Mouse (Mus musculus): ENCODE results near the gene Gm9918.

Gene Gm9918

DNA sequence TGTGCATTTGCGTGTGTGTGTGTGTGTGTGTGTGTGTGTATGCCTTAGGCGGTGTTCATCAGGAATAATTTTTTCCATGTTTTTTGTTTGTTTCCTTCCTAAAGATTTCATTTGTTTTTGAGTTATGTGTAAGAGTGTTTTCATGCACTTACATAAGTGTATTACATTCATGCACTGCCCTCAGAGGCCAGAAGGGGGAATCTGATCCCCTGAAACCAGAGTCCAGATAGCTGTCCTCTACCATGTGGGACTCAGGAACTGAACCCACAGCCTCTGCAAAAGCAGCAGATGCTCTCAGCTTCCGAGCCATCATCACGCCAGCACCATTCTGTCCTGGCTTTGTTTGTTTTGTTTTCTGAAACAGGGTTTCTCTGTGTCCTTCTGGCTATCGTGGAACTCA is 4.8 kb upstream of the Gm9918 start:
- ATAC-seq (ENCODE audit: insufficient number of reproducible peaks, low FRiP score, low TSS enrichment): no peak

- ATAC-seq (ENCODE audit: insufficient number of reproducible peaks, low FRiP score, low TSS enrichment): no peak
These were observed 1.1 kb downstream of the Gm9918 start for GRCm38 (mm10) chr15:102271441-102271840.

- no peak for ATAC-seq (ENCODE audit: insufficient number of reproducible peaks, low FRiP score, low TSS enrichment)
These were observed 3.8 kb downstream of the Gm9918 start for GRCm38 (mm10) chr15:102273982-102274716.

DNA sequence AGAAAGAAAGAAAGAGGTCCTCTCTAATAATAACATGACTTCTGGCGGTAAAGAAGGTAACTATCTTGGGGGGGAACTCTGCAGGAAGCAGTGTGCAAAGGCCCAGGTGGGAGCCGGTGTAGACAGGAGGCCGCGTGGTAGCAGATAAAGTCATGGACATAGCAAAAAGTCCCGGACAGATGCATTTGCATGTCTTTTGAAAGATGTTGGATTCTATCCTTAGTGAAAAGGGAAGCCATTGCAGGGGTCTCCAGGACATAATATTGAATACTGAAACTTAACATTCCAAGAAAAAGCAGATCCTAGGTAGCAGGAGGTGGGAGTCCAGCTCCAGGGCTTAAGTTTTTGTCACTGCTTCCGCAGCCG is 8.3 kb downstream of the Gm9918 start:
- no peak for ATAC-seq (ENCODE audit: insufficient number of reproducible peaks, low FRiP score, low TSS enrichment)

DNA sequence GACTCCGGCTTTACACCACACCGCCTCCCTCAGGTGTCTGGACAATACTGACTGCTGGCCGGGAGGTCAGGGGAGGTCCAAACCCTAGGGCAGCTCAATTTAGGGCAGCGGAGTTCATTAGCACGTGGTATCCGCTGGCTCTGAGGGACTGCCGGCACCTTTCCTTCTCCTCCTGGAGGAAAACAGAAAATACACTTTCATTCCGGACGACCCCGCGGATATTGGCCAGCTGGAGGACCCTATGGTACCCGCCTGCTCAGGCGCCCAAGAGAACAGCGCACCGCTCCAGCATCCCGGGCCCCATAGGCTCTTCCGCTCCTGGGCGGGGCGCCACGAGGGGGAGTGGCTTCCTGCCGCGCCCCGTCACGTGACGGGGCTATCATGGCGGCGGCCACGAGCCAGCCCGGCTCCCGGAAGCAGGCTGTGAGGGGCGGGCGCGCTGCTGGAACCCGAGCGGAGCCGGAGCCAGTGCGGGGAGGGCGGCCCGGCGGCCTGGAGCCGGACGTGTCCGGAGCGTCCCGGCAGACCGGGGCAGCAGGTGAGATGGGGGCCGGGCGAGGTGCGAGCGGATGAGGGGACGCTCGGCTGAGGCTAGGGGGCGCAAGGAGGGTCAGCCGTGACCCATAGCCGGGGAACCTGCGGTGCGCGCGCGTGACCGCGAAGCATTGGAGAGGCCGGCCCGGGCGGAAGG is 8.9 kb downstream of the Gm9918 start, which contains the start of gene Mfsd5:
Mfsd5 (plus strand) TSS at position 363 of the 691 bp plus-strand sequence.
- peak; percentile 91 for ATAC-seq (ENCODE audit: insufficient number of reproducible peaks, low FRiP score, low TSS enrichment)

DNA sequence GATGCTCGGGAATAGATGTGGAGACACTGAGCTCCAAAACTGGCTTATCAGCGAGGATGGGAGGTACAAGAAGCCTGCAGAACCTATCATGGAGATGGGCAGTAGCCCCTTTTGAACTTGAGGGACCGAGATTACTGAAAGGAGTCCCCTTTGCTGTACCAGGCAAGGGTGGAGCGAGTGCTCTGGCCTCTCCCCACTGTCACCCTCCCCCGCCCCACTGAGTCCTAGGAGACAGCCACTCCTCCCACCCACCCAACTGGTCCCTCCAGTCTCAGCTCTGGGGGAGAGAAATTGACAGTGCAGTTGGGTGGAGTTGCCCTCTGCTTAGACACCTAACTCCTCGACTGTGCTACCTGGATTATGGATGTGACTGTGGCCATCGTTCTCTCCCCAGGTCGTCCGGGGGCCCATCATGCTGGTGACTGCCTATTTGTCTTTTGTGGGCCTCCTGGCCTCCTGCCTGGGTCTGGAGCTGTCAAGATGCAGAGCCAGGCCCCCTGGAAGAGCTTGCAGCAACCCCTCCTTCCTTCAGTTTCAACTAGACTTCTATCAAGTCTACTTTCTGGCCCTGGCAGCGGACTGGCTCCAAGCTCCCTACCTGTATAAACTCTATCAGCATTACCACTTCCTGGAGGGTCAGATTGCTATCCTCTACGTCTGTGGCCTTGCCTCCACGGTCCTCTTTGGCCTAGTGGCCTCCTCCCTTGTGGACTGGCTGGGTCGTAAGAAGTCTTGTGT is 9.6 kb downstream of the Gm9918 start:
- peak; percentile 38; the same call in 1 of the 2 replicates for ATAC-seq (ENCODE audit: insufficient number of reproducible peaks, low FRiP score, low TSS enrichment)

DNA sequence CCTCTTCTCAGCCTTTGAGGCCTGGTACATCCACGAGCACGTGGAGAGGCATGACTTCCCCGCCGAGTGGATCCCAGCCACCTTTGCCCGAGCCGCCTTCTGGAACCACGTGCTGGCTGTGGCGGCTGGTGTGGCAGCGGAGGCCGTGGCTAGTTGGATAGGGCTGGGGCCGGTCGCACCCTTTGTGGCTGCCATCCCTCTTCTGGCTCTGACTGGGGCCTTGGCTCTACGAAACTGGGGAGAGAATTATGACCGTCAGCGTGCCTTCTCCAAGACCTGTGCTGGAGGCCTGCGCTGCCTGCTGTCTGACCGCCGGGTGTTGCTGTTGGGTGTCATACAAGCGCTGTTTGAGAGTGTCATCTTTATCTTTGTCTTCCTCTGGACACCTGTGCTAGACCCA is 10.3 kb downstream of the Gm9918 start:
- no peak for ATAC-seq (ENCODE audit: insufficient number of reproducible peaks, low FRiP score, low TSS enrichment)

DNA sequence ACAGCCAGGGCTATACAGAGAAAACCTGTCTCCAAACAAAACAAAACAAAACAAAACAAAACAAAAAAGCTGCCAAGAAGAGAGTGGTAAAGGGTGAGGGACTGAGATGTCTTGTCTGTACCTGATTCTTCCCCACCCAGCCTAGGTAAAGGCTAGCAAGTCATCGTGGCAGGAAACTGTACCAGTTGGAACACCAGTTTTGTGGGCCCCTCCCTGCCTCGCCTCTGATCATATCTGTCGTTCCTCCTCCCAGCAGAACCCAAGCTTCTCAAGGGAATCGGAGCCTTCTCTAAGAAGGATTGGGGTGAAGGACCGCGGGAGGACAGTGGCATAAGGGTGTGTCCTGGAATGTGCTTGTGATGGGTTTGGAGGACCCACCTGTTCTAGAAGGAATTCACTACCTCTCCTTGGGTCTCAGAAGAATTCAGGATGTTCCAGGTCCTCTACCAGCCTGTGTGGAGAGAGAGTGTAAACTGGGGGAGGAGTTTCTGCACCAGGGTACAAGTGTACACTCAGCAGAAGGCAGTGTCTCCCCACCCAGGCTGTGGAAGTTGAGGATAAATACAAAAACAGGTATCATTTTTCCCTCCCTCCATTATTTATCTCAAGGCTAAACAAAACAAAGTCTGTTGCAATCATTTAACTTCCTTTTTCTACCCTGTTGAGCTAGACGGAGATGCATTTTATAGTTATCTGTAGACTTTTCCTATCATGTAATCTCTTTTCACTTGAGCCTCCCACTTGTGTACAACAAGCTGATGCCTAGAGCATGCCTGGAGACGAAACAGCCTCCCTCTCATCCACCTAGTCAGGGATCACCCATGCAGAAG is 12.3 kb downstream of the Gm9918 start:
- no peak for ATAC-seq (ENCODE audit: insufficient number of reproducible peaks, low FRiP score, low TSS enrichment)

DNA sequence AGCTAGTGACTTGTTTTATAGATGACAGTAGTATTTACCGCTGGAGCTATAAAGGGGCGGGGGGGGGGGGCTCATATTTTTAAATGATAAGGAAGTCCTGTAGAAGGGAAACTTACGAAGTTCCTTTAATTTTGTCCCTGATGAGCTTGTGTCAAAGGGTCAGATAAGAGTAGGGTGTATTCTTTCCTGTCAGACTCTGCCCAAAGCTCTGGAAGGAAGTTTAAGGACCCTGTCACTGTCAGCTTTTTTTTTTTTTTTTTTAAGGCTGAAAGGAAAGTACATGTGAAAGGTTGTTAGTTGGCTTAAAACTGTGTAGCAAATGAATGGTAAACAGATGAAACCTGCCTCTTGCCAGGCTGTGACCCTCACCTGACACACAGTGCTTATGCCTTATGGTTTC is 13.3 kb downstream of the Gm9918 start:
- no peak for ATAC-seq (ENCODE audit: insufficient number of reproducible peaks, low FRiP score, low TSS enrichment)

DNA sequence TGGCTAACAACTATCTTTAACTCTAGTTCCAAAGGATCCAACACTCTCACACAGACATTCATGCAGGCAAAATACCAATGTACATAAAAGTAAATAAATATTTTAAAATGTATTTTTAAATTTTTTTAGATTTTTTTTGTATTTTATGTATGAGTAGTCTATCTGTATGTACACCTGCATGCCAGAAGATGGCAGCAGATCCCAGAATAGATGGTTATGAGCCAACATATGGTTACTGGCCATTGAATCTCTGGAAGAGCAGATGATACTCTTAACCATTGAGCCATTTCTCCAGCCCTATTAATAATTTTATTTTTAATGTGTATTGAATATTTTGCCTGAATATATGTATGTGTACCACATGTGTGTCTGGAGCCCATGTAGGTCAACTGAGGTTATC is 17.0 kb downstream of the Gm9918 start:
- no peak for ATAC-seq (ENCODE audit: insufficient number of reproducible peaks, low FRiP score, low TSS enrichment)

GRCm38 (mm10) chr15:102295633-102296367 is 25.4 kb downstream of the Gm9918 start, which contains the start of gene Espl1:
TSS of gene Espl1 (plus strand) at chr15:102296266.
- ATAC-seq (ENCODE audit: insufficient number of reproducible peaks, low FRiP score, low TSS enrichment): peak; percentile 99

DNA sequence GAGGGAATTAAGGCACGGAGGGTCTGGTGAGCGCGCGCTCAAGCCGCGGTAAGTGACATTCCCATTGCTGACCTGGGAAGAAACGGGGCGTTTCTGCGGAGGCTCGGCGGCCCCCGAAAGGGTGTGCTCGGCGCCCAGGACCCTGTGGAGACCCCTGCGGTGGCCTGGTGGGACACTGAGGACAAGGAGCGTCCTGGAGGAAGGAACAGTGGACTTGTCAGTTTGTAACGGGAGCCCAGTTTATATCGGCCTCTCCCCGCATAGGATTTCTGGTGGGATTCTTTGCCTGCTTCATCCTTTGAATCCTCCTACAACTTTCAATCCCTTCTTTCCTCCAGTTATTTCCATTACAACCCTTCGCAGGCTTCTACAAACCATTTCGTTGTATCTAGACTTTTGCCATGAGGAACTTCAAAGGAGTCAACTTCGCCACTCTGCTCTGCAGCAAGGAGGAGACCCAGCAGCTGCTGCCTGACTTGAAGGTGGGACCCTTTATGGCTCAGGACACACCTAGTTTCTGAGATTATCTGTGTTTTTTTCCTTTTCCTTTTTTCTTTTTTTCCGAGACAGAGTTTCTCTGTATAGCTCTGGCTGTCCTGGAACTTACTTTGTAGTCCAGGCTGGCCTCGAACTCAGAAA is 26.1 kb downstream of the Gm9918 start:
- ATAC-seq (ENCODE audit: insufficient number of reproducible peaks, low FRiP score, low TSS enrichment): peak; percentile 60; the same call in 1 of the 2 replicates

DNA sequence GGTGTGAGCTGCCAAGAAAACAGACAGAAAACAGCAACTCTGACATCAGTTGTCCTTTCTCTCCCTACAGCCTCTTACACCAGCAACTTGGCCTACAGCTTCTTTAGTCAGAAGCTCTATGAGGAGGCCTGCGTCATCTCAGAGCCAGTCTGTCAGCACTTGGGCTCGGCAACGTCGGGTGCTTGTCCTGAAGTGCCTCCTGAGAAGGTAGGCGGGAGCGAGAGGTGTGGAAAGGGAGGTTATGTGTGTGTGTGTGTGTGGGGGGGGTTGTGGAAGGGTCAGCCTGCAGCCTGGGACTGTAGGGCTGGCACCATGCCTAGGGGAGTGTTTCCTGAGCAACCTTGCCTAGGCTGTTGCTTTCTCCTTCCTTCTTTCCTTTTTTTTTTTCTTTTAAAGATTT is 32.2 kb downstream of the Gm9918 start:
- no peak for ATAC-seq (ENCODE audit: insufficient number of reproducible peaks, low FRiP score, low TSS enrichment)

GRCm38 (mm10) chr15:102308717-102309116 is 38.4 kb downstream of the Gm9918 start:
- no peak for ATAC-seq (ENCODE audit: insufficient number of reproducible peaks, low FRiP score, low TSS enrichment)

DNA sequence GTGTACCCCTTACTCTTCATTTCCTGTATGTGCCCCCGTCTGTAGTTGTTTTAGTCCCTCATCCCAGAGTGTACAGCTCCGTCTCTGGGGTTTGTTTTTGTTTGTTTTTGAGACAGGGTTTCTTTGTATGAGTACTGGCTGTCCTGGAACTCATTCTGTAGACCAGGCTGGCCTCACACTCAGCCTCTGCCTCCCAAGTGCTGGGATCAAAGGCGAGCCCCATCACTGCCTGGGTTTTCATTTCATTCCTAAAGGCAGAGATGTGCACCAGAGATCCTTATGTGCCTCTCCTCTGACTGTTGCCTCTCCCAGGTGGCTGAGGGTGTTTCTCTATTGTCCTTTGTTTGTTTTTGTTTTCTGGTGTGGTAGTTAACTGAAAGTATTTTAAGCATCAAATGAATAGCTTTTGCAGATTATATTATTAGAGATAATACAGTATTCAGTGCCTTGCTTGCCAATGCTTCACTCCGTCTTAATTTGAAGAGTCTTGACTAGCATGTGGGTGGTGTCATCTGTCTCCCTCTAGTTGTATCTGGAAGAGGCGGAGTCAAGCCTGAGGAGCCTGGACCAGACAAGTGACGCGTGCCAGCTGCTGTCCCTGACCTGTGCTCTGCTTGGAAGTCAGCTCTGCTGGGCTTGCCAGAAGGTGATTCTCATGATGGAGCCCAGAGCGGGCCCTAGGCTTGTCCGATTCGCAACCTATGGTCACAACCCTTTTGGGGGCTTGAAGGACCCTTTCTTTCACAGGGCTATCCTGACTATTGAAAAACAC is 39.9 kb downstream of the Gm9918 start:
- ATAC-seq (ENCODE audit: insufficient number of reproducible peaks, low FRiP score, low TSS enrichment): no peak

GRCm38 (mm10) chr15:102311489-102311888 is 41.1 kb downstream of the Gm9918 start:
- ATAC-seq (ENCODE audit: insufficient number of reproducible peaks, low FRiP score, low TSS enrichment): no peak

- ATAC-seq (ENCODE audit: insufficient number of reproducible peaks, low FRiP score, low TSS enrichment): no peak
These were observed 44.9 kb downstream of the Gm9918 start for GRCm38 (mm10) chr15:102315292-102315691.

DNA sequence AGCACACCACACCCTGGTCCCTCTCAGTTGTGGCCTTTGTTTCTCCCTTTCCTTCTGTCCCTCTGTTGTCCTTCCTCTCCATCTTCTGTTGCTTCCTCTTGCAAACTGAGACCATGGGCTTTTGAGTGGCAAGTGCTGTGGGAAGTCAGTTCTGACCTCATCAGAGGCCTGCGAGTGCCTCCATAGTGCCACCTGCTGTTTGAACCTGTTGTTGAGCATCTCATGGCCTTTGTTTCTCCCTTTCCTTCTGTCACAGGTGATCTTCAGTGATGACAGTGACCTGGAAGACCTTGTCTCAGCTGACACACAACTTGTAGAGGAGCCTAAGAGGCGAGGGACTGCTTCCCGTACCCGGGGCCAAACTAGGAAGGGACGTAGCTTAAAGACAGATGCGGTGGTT is 45.9 kb downstream of the Gm9918 start:
- ATAC-seq (ENCODE audit: insufficient number of reproducible peaks, low FRiP score, low TSS enrichment): peak; percentile 49; the same call in 1 of the 2 replicates

All from cerebellum, adult (tissue).